Mouse (Mus musculus) MEL (cell line): ENCODE measurements around the gene Fam151a. TPM values are rescaled to one million over a fixed set of nuclear protein-coding genes. Genes with fewer than 3 reads are reported as not detected.
A peak's percentile ranks its signal among the peaks of the same experiment; 100 is the strongest.

ENCODE experiments used
- DNase-seq: peaks from one replicate; pipeline ENCODE4 v3.0.0; 2011; ENCODE audit warnings: low read depth, low spot score
- H3K27ac ChIP-seq: 2 replicates; pipeline ENCODE4 v1.5.1; 2012; ENCODE audit warnings: low read depth, mild to moderate bottlenecking, control low read depth, low read length, moderate library complexity; ENCODE audit not compliant: control insufficient read depth
- H3K27me3 ChIP-seq, 2 experiments: fragments of 150-350 bp in 1 of 2; sonication (generic) in 1 of 2; 2 replicates each; pipeline ENCODE4 v1.6.1; 2012; ENCODE audit warnings: low read length in 2 of 2, mild to moderate bottlenecking in 2 of 2, improper control_type of control experiment in 1 of 2, moderate library complexity in 1 of 2; ENCODE audit not compliant: insufficient read depth in 2 of 2, control insufficient read depth in 1 of 2
- H3K36me3 ChIP-seq, 2 experiments: 2 replicates each; pipeline ENCODE4 v1.6.1; 2012 to 2014; ENCODE audit warnings: low read length in 2 of 2, improper control_type of control experiment in 1 of 2, inconsistent platforms in 1 of 2, mild to moderate bottlenecking in 1 of 2; ENCODE audit not compliant: insufficient read depth in 2 of 2, control insufficient read depth in 1 of 2
- H3K4me1 ChIP-seq, 2 experiments: fragments of 150-350 bp in 1 of 2; sonication (generic) in 1 of 2; 2 replicates each; pipeline ENCODE4 v1.6.1; 2012; ENCODE audit warnings: low read length in 2 of 2, improper control_type of control experiment in 1 of 2, mild to moderate bottlenecking in 1 of 2; ENCODE audit not compliant: insufficient read depth in 2 of 2, control insufficient read depth in 1 of 2
- H3K4me3 ChIP-seq, 2 experiments: fragments of 150-350 bp in 1 of 2; sonication (generic) in 1 of 2; 2 replicates each; pipeline ENCODE4 v1.5.1; 2012; ENCODE audit warnings: low read depth in 2 of 2, low read length in 2 of 2, mild to moderate bottlenecking in 2 of 2, moderate library complexity in 2 of 2, control low read depth in 1 of 2, improper control_type of control experiment in 1 of 2; ENCODE audit not compliant: control insufficient read depth in 1 of 2, insufficient read depth in 1 of 2
- H3K79me2 ChIP-seq: 2 replicates; pipeline ENCODE4 v1.6.1; 2012; ENCODE audit warnings: mild to moderate bottlenecking, low read length, moderate library complexity; ENCODE audit not compliant: control insufficient read depth, poor library complexity, insufficient read depth
- H3K9ac ChIP-seq: 2 replicates; pipeline ENCODE4 v1.6.1; 2012; ENCODE audit warnings: low read depth, mild to moderate bottlenecking, control low read depth, low read length, moderate library complexity; ENCODE audit not compliant: control insufficient read depth, poor library complexity, severe bottlenecking
- H3K9me3 ChIP-seq: fragments of 150-350 bp; sonication (generic); replicated peaks from 2 replicates; pipeline ENCODE4 v1.6.1; 2012; ENCODE audit warnings: mild to moderate bottlenecking, low read length, improper control_type of control experiment, moderate library complexity; ENCODE audit not compliant: insufficient read depth
- BHLHE40 ChIP-seq: IDR thresholded peaks from 2 replicates; pipeline ENCODE4 v1.6.1; 2012; ENCODE audit warnings: low read depth, mild to moderate bottlenecking, inconsistent platforms, low read length, improper control_type of control experiment, borderline replicate concordance
- CHD1 ChIP-seq: IDR thresholded peaks from 2 replicates; pipeline ENCODE4 v1.6.1; 2012; ENCODE audit warnings: low read depth, mild to moderate bottlenecking, inconsistent platforms, low read length, improper control_type of control experiment
- CTCF ChIP-seq, 3 experiments: IDR thresholded peaks in 2 of 3; conservative IDR thresholded peaks in 1 of 3; 2 replicates each; pipeline ENCODE4 v1.5.1; 2011 to 2012; ENCODE audit warnings: low read length in 3 of 3, low read depth in 2 of 3, mild to moderate bottlenecking in 2 of 3, improper control_type of control experiment in 1 of 3, inconsistent platforms in 1 of 3, mixed read lengths in 1 of 3, moderate library complexity in 1 of 3; ENCODE audit not compliant: control insufficient read depth in 1 of 3, insufficient read depth in 1 of 3, poor library complexity in 1 of 3, severe bottlenecking in 1 of 3
- GABPA ChIP-seq: IDR thresholded peaks from 2 replicates; pipeline ENCODE4 v1.6.1; 2012; ENCODE audit warnings: low read depth, mild to moderate bottlenecking, inconsistent platforms, low read length, improper control_type of control experiment, moderate library complexity
- GATA1 ChIP-seq: IDR thresholded peaks from 2 replicates; pipeline ENCODE4 v1.6.1; 2011; ENCODE audit warnings: low read depth, low read length, improper control_type of control experiment
- HCFC1 ChIP-seq: IDR thresholded peaks from 2 replicates; pipeline ENCODE4 v1.6.1; 2012; ENCODE audit warnings: low read depth, mild to moderate bottlenecking, inconsistent platforms, low read length, improper control_type of control experiment, moderate library complexity
- JUND ChIP-seq: IDR thresholded peaks from 2 replicates; pipeline ENCODE4 v1.6.1; 2011; ENCODE audit warnings: low read depth, mild to moderate bottlenecking, improper control_type of control experiment, low read length
- MAFK ChIP-seq: IDR thresholded peaks from 2 replicates; pipeline ENCODE4 v1.6.1; 2011; ENCODE audit warnings: low read depth, mild to moderate bottlenecking, low read length, improper control_type of control experiment, borderline replicate concordance
- MAX ChIP-seq: IDR thresholded peaks from 2 replicates; pipeline ENCODE4 v1.6.1; 2011; ENCODE audit warnings: low read length, improper control_type of control experiment
- MEF2A ChIP-seq: IDR thresholded peaks from 2 replicates; pipeline ENCODE4 v1.6.1; 2014; ENCODE audit warnings: low read depth, mild to moderate bottlenecking, inconsistent platforms, low read length, improper control_type of control experiment; ENCODE audit not compliant: poor library complexity, insufficient replicate concordance, severe bottlenecking; ENCODE audit errors: extremely low read depth
- MXI1 ChIP-seq: IDR thresholded peaks from 2 replicates; pipeline ENCODE4 v1.6.1; 2011; ENCODE audit warnings: mild to moderate bottlenecking, low read depth, low read length, improper control_type of control experiment
- MYB ChIP-seq: IDR thresholded peaks from 2 replicates; pipeline ENCODE4 v1.6.1; 2011; ENCODE audit warnings: mild to moderate bottlenecking, low read depth, low read length, improper control_type of control experiment
- MYC ChIP-seq: IDR thresholded peaks from 2 replicates; pipeline ENCODE4 v1.6.1; 2011; ENCODE audit warnings: low read depth, mild to moderate bottlenecking, low read length, improper control_type of control experiment, moderate library complexity
- NELFE ChIP-seq: IDR thresholded peaks from 2 replicates; pipeline ENCODE4 v1.6.1; 2011; ENCODE audit warnings: low read depth, low read length, improper control_type of control experiment
- POLR2A ChIP-seq, 2 experiments: IDR thresholded peaks; 2 replicates each; pipeline ENCODE4 v1.6.1; 2011 to 2012; ENCODE audit warnings: low read length in 2 of 2, mild to moderate bottlenecking in 2 of 2, control low read depth in 1 of 2, improper control_type of control experiment in 1 of 2, low read depth in 1 of 2, moderate library complexity in 1 of 2; ENCODE audit not compliant: control insufficient read depth in 1 of 2, insufficient read depth in 1 of 2, poor library complexity in 1 of 2
- POLR2AphosphoS2 ChIP-seq: IDR thresholded peaks from 2 replicates; pipeline ENCODE4 v1.6.1; 2011; ENCODE audit warnings: low read length, improper control_type of control experiment
- POLR2AphosphoS5 ChIP-seq: IDR thresholded peaks from 2 replicates; pipeline ENCODE4 v1.6.1; 2012; ENCODE audit warnings: low read depth, borderline replicate concordance, mild to moderate bottlenecking, inconsistent platforms, low read length, moderate library complexity, mixed read lengths
- RAD21 ChIP-seq: IDR thresholded peaks from 2 replicates; pipeline ENCODE4 v1.6.1; 2011; ENCODE audit warnings: mild to moderate bottlenecking, low read depth, low read length, improper control_type of control experiment
- SIN3A ChIP-seq: IDR thresholded peaks from 2 replicates; pipeline ENCODE4 v1.6.1; 2012; ENCODE audit warnings: low read length, improper control_type of control experiment, inconsistent platforms
- SMC3 ChIP-seq: IDR thresholded peaks from 2 replicates; pipeline ENCODE4 v1.6.1; 2011; ENCODE audit warnings: low read depth, low read length, improper control_type of control experiment
- TAL1 ChIP-seq: IDR thresholded peaks from 2 replicates; pipeline ENCODE4 v1.6.1; 2012; ENCODE audit warnings: mild to moderate bottlenecking, inconsistent platforms, low read length, moderate library complexity, mixed read lengths
- USF2 ChIP-seq, 2 experiments: IDR thresholded peaks; 2 replicates each; pipeline ENCODE4 v1.6.1; 2011 to 2012; ENCODE audit warnings: improper control_type of control experiment in 2 of 2, low read length in 2 of 2, borderline replicate concordance in 1 of 2, inconsistent platforms in 1 of 2, low read depth in 1 of 2, mild to moderate bottlenecking in 1 of 2; ENCODE audit not compliant: insufficient read depth in 1 of 2
- ZC3H11A ChIP-seq: IDR thresholded peaks from 2 replicates; pipeline ENCODE4 v1.6.1; 2012; ENCODE audit warnings: low read depth, mild to moderate bottlenecking, inconsistent platforms, low read length, improper control_type of control experiment
- ZNF384 ChIP-seq: IDR thresholded peaks from 2 replicates; pipeline ENCODE4 v1.6.1; 2012; ENCODE audit warnings: low read depth, mild to moderate bottlenecking, inconsistent platforms, low read length, improper control_type of control experiment
- polyA plus RNA-seq, 2 experiments: library from polyadenylated mRNA; stranded (reverse) in 1 of 2; unstranded in 1 of 2; fragments of >175 nt in 1 of 2; fragments of >200 nt in 1 of 2; gene quantifications; 2 replicates each; pipeline versions ENCODE4 v1.2.1 to v1.2.4; 2012; ENCODE audit warnings: low replicate concordance in 2 of 2, low read depth in 1 of 2; ENCODE audit not compliant: insufficient read length in 2 of 2, insufficient read depth in 1 of 2, missing spikeins in 1 of 2
- total RNA-seq: library from RNA; depleted of rRNA; stranded (reverse); fragments of 300-350 nt; gene quantifications from 2 replicates; pipeline ENCODE4 v1.2.3, GENCODE M21; 2012

The Fam151a gene
- total and polyA plus RNA-seq, 3 experiments: 0.08 TPM; not detected in 2

DNA sequence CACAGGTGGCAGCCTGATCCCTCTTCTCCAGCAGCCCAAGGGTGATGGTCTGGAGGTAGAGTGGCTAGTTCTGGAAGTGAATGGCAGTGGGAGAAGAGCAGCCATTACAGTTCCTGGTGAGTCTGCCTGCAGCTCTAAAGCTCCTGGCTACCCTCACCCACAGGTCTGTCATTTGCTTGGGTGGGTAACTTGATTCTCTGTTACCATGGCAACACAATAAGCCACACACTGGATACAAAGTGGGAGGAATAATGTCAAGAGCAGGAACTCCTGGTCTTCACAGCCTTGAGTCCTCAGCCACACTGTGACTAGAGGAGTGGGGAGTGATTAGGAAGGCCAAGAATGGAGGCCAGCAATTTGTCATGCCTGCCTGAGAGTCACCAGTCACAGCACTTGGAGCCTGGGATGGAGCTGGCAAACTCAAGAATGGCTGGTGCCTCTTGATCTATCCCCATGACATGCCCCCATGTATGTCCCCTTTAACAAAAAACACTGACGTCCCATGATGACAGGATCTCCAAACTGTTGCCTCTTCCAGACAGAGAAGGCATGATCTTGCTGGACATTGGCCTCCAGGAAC is 13.4 kb downstream of the Fam151a start:
- TF ChIP-seq CTCF (IDR thresholded peaks at IDR 0.05 in 2 of 3, conservative IDR thresholded peaks at IDR 0.05 in 1 of 3; ENCODE audit: control insufficient read depth in 1 of 3, insufficient read depth in 1 of 3, low read depth in 2 of 3, low read length in 3 of 3, poor library complexity in 1 of 3, severe bottlenecking in 1 of 3) (no peak), GATA1 (no peak), SIN3A (no peak), POLR2AphosphoS2 (no peak), MYB (no peak), HCFC1 (no peak), ZNF384 (no peak), POLR2A (IDR thresholded peaks at IDR 0.05; ENCODE audit: control insufficient read depth in 1 of 2, insufficient read depth in 1 of 2, low read depth in 1 of 2, low read length in 2 of 2, poor library complexity in 1 of 2) (no peak), MAFK (no peak), USF2 (IDR thresholded peaks at IDR 0.05; ENCODE audit: borderline replicate concordance in 1 of 2, insufficient read depth in 1 of 2, low read depth in 1 of 2, low read length in 2 of 2) (no peak), NELFE (no peak), MYC (no peak), MAX (no peak), SMC3 (no peak), BHLHE40 (no peak)
- TF ChIP-seq, all 39 proteins: peak for 0
- no peaks in the 10 kb centered on the region for H3K4me1 ChIP-seq
- DNase-seq: no peak
- H3K79me2 ChIP-seq: no peaks in the 10 kb centered on the region
- no peaks in the 10 kb centered on the region for H3K27me3 ChIP-seq
- no peak overlapping the region for H3K9ac ChIP-seq
- H3K9me3 ChIP-seq: no peaks in the 10 kb centered on the region
- H3K27ac ChIP-seq: no peak overlapping the region
- no peaks in the 10 kb centered on the region for H3K36me3 ChIP-seq
- no peak overlapping the region for H3K4me3 ChIP-seq

DNA sequence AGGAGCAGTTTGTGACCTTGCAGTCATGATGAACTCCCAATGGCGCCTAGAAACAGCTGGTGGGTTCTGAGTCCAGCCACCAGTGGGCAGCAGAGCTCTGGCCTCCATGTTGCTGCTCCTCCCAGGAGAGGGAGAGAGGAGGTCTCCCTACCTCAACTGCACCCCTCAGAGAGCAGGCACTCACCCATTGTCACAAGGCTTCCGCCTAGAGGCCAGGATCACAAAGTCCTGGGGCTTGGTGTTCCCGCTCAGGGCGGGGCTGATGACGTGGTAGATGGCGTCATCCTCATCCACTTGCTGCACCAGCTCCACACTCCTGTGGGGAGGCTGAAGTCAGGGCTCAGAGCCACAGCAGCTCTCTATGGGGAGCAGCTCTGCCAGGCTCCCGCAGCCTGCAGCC is 16.0 kb downstream of the Fam151a start:
- Histone ChIP-seq H3K27me3 (no peaks in the 10 kb centered on the region), H3K27ac (no peak overlapping the region)

More for the DNA sequence above, 16.0 kb downstream of the Fam151a start:
- peak; percentile 33 for DNase-seq
- Histone ChIP-seq H3K79me2 (no peaks in the 10 kb centered on the region), H3K36me3 (no peaks in the 10 kb centered on the region), H3K4me1 (no peaks in the 10 kb centered on the region), H3K4me3 (no peak overlapping the region)
- TF ChIP-seq CTCF (IDR thresholded peaks at IDR 0.05 in 2 of 3, conservative IDR thresholded peaks at IDR 0.05 in 1 of 3; ENCODE audit: control insufficient read depth in 1 of 3, insufficient read depth in 1 of 3, low read depth in 2 of 3, low read length in 3 of 3, poor library complexity in 1 of 3, severe bottlenecking in 1 of 3) (peak; percentile 67 to 75 (median 67)), USF2 (IDR thresholded peaks at IDR 0.05; ENCODE audit: borderline replicate concordance in 1 of 2, insufficient read depth in 1 of 2, low read depth in 1 of 2, low read length in 2 of 2) (no peak), SIN3A (no peak), MXI1 (no peak), MAX (no peak), MEF2A (no peak), GABPA (no peak), MYC (no peak), POLR2AphosphoS5 (no peak), JUND (no peak), RAD21 (peak; percentile 58), SMC3 (peak; percentile 77), NELFE (no peak), CHD1 (no peak), POLR2A (IDR thresholded peaks at IDR 0.05; ENCODE audit: control insufficient read depth in 1 of 2, insufficient read depth in 1 of 2, low read depth in 1 of 2, low read length in 2 of 2, poor library complexity in 1 of 2) (no peak), ZC3H11A (peak; percentile 67), TAL1 (no peak), ZNF384 (no peak), POLR2AphosphoS2 (no peak), BHLHE40 (no peak)
- TF ChIP-seq, all 39 proteins: peak for 4
- H3K9ac ChIP-seq: no peak overlapping the region
- no peaks in the 10 kb centered on the region for H3K9me3 ChIP-seq
